Comparison of ENCODE assay signal across 8 mouse cellular contexts in genomic region chr11:97404184-97404760, GRCm38 (mm10). TPM values are rescaled to one million over a fixed set of nuclear protein-coding genes. Genes with fewer than 3 reads are reported as not detected.
DNase-seq lines count a peak whose midpoint lies in the region; ATAC-seq and TF ChIP-seq lines count a peak whose summit lies in the region.

No protein-coding gene starts in this region.

- peaks cover 30% of the 10 kb centered on the region for H3K4me1 ChIP-seq in forebrain, postnatal 0 days (ENCODE audit: insufficient read depth)
- H3K4me1 ChIP-seq in liver, postnatal 0 days (ENCODE audit: insufficient read depth), result peaks cover 38% of the 10 kb centered on the region

- no peaks in the 10 kb centered on the region for H3K9me3 ChIP-seq in forebrain, postnatal 0 days (ENCODE audit: low read length)
- no peaks in the 10 kb centered on the region for H3K9me3 ChIP-seq in liver, postnatal 0 days (ENCODE audit: low read length)

- peak overlapping the region; percentile 76 for H3K27ac ChIP-seq in forebrain, postnatal 0 days (ENCODE audit: low read depth, low read length)
- H3K27ac ChIP-seq in liver, postnatal 0 days (ENCODE audit: low read depth), result no peak overlapping the region

- H3K27me3 ChIP-seq in forebrain, postnatal 0 days (ENCODE audit: insufficient read depth, low read length), result no peaks in the 10 kb centered on the region
- H3K27me3 ChIP-seq in liver, postnatal 0 days (ENCODE audit: insufficient read depth, low read length), result peaks cover 10% of the 10 kb centered on the region

- under 1% methylated on average over 54 of the region's 61 CpGs for WGBS in forebrain, postnatal 0 days
- 3% methylated on average over 32 of the region's 61 CpGs for WGBS in liver, postnatal 0 days (ENCODE audit: insufficient replicate concordance)

- peak; percentile 25 to 33 for DNase-seq in spleen, postnatal 36 days (ENCODE audit: low spot score in 2 of 2)
- no peak for DNase-seq in spleen, postnatal 14 days (ENCODE audit: low spot score in 2 of 2)
- peak; percentile 65 to 72 for DNase-seq in cerebellum, adult 18-20 months
- DNase-seq in forebrain, postnatal 0 days, result peak; percentile 82
- peak; percentile 60 for DNase-seq in induced T-regulatory cell, adult 2 months (ENCODE audit: low read depth)
- peak; percentile 63 for DNase-seq in liver, postnatal 0 days
- DNase-seq in retina, postnatal 1 day, result peak; percentile 87
- no peak for DNase-seq in adipocyte (ENCODE audit: low spot score)

- 0 out of 2 replicates have a peak, but pooled peaks cover 3% of the 10 kb centered on the region for H3K36me3 ChIP-seq in forebrain, postnatal 0 days (ENCODE audit: insufficient read depth)
- H3K36me3 ChIP-seq in liver, postnatal 0 days (replicated peaks; ENCODE audit: insufficient read depth, low read length), result no peaks in the 10 kb centered on the region

- peak; percentile 69 for ATAC-seq in forebrain, postnatal 0 days
- peak; percentile 22; the same call in 1 of the 2 replicates for ATAC-seq in liver, postnatal 0 days

- no peak for TF ChIP-seq CTCF in forebrain, postnatal 0 days (IDR thresholded peaks at IDR 0.05; ENCODE audit: low read depth)
- TF ChIP-seq CTCF in liver, postnatal 0 days (IDR thresholded peaks at IDR 0.05; ENCODE audit: low read depth), result no peak

- H3K9ac ChIP-seq in forebrain, postnatal 0 days, result peak overlapping the region; percentile 76
- peak overlapping the region; percentile 58 for H3K9ac ChIP-seq in liver, postnatal 0 days (replicated peaks)

- TF ChIP-seq EP300 in liver, postnatal 0 days (IDR thresholded peaks at IDR 0.05; ENCODE audit: low read depth), result no peak

- peak overlapping the region; percentile 67 for H3K4me3 ChIP-seq in forebrain, postnatal 0 days (ENCODE audit: low read depth, low read length)
- H3K4me3 ChIP-seq in liver, postnatal 0 days (ENCODE audit: low read depth, low read length), result peak overlapping the region; percentile 57

- peak overlapping the region; percentile 84 for H3K4me2 ChIP-seq in forebrain, postnatal 0 days (ENCODE audit: low read depth)
- H3K4me2 ChIP-seq in liver, postnatal 0 days (ENCODE audit: low read depth, low read length), result peak overlapping the region; percentile 98

RNA-seq across cellular contexts. Expression of gene Arhgap23, which starts 11.1 kb away (rescaled TPM):
- total RNA-seq in forebrain, postnatal 0 days (2014; rRNA removed), result 52.7 and 52.9 TPM in 2 replicates
- 7.0 and 10.2 TPM in 2 replicates for polyA plus RNA-seq in forebrain, postnatal 0 days (2015; fragmentation: Nextera tagmentation; extraction: Ambion mirVana)
- 5.6 and 5.7 TPM in 2 replicates for polyA plus RNA-seq in liver, postnatal 0 days (2015; fragmentation: Nextera tagmentation; extraction: Ambion mirVana)

RNA-seq across cellular contexts. Expression of gene Socs7, which starts 41.9 kb away (rescaled TPM):
- 54.9 and 64.3 TPM in 2 replicates for total RNA-seq in forebrain, postnatal 0 days (2014; rRNA removed)
- 5.3 and 6.4 TPM in 2 replicates for polyA plus RNA-seq in forebrain, postnatal 0 days (2015; fragmentation: Nextera tagmentation; extraction: Ambion mirVana)
- polyA plus RNA-seq in liver, postnatal 0 days (2015; fragmentation: Nextera tagmentation; extraction: Ambion mirVana), result 0.89 and 0.92 TPM in 2 replicates

RNA-seq across cellular contexts. Expression of gene Gpr179, which starts 52.4 kb away (rescaled TPM):
- 0.46 and 0.62 TPM in 2 replicates for total RNA-seq in forebrain, postnatal 0 days (2014; rRNA removed)
- 0.21 and 0.45 TPM in 2 replicates for polyA plus RNA-seq in forebrain, postnatal 0 days (2015; fragmentation: Nextera tagmentation; extraction: Ambion mirVana)
- 0.04 TPM in 1 of 2 replicates, not detected in the other for polyA plus RNA-seq in liver, postnatal 0 days (2015; fragmentation: Nextera tagmentation; extraction: Ambion mirVana)

Comparison
In these comparisons a context has a peak if more than half of its experiments do, and no peak if none do; other contexts are left out.
1. DNase-seq: peak in spleen, postnatal 36 days (2 of 2), cerebellum, adult 18-20 months (2 of 2), forebrain, postnatal 0 days (single experiment), induced T-regulatory cell, adult 2 months (single experiment), liver, postnatal 0 days (single experiment) and retina, postnatal 1 day (single experiment); none in spleen, postnatal 14 days (0 of 2) and adipocyte (single experiment).